ENCODE assay signal across 9 mouse cellular contexts in the genomic region with DNA sequence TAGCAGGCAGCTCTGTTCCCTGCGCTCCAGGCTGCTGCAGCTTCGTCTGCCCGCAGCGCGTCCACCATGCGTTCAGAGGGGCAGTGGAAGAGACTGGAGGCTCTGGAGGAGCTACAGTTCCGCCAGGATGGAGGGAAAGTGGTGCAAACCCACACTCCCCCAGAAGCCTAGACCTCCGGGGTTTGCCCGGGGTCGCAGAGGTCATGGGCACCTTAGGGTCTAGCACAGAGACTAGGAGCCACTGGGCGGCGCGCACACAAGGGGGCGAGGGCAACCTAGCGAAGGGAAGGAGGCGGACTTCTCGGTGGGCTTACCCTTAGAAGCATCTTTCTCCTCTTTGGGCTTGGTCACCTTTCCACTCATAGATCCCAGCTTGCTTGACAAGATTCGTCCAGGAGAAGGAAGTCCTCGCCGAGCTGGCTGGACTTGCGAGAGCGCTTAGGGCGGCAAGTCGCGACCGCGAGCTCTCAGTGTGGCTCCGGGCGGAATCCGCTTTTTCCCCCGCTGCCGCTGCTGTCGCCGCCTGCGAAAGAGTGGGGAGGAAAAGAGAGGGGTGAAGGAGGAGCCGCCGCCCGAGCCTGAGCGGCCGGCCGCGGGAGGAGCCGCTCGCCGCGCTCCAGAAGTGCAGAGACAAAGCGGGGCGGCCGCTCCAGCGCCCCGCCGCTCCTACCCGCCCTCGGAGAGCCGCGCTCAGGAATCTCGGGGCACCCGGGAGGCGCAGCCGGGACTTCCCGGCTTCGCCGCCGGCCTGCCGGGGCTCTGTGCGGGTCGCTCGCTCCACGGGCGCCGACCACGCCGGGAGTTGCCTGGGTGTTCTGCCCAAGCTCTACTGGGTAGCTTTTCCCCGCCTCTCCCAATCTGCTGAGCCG. TPM values are rescaled to one million over a fixed set of nuclear protein-coding genes. Genes with fewer than 3 reads are reported as not detected.
DNase-seq lines count a peak whose midpoint lies in the region; ATAC-seq lines count a peak whose summit lies in the region.
"Had no signal": no experiment of that assay in that cellular context is flagged by ENCODE, and none has a peak within 500 bp of the region (broad histone marks: within the 10 kb centered on the region; RNA-seq: fewer than 3 reads in every experiment).

No protein-coding gene starts in this region.

- H3K4me2 ChIP-seq in embryonic facial prominence, embryonic 15.5 days (replicated peaks) = peak overlapping the region; percentile 63
- H3K4me2 ChIP-seq in midbrain, embryonic 11.5 days = peak overlapping the region; percentile 60

- DNase-seq in gastrocnemius, postnatal 10 days = peak; percentile 39
- no peak for DNase-seq in gastrocnemius, postnatal 36 days
- DNase-seq in adrenal gland, postnatal 36 days = peak; percentile 11 to 39
- DNase-seq in hindbrain, embryonic 10.5 days (ENCODE audit: low spot score) = peak; percentile 58
- DNase-seq in left cerebral cortex, postnatal 25 days (ENCODE audit: low spot score in 2 of 2) = peak; percentile 9 to 30
- DNase-seq in midbrain, embryonic 11.5 days (ENCODE audit: low spot score, missing footprints) = peak; percentile 94
- DNase-seq in spleen, postnatal 10 days (ENCODE audit: low spot score in 2 of 2) = peak; percentile 8 to 18

- no peaks in the 10 kb centered on the region for H3K36me3 ChIP-seq in embryonic facial prominence, embryonic 15.5 days
- no peaks in the 10 kb centered on the region for H3K36me3 ChIP-seq in hindbrain, embryonic 10.5 days
- no peaks in the 10 kb centered on the region for H3K36me3 ChIP-seq in midbrain, embryonic 11.5 days (ENCODE audit: control insufficient read depth, insufficient read depth, low read length)

- no peaks in the 10 kb centered on the region for H3K4me1 ChIP-seq in embryonic facial prominence, embryonic 15.5 days
- 0 out of 2 replicates have a peak, but pooled peaks cover 6% of the 10 kb centered on the region for H3K4me1 ChIP-seq in hindbrain, embryonic 10.5 days (replicated peaks)
- no peaks in the 10 kb centered on the region for H3K4me1 ChIP-seq in midbrain, embryonic 11.5 days (ENCODE audit: control insufficient read depth, insufficient read depth, low read length)

- peak overlapping the region; percentile 21; the same call in 1 of the 2 replicates for H3K9ac ChIP-seq in embryonic facial prominence, embryonic 15.5 days
- H3K9ac ChIP-seq in midbrain, embryonic 11.5 days (ENCODE audit: low read length) = peak overlapping the region; percentile 69

- peak overlapping the region; percentile 68 for H3K27ac ChIP-seq in embryonic facial prominence, embryonic 15.5 days (replicated peaks)
- H3K27ac ChIP-seq in hindbrain, embryonic 10.5 days = peak overlapping the region; percentile 84
- H3K27ac ChIP-seq in midbrain, embryonic 11.5 days (ENCODE audit: low read depth, low read length) = no peak overlapping the region

- peak; percentile 57; the same call in 1 of the 2 replicates for ATAC-seq in embryonic facial prominence, embryonic 15.5 days (ENCODE audit: insufficient number of reproducible peaks, low FRiP score, low TSS enrichment, low read depth)
- ATAC-seq in midbrain, embryonic 11.5 days (ENCODE audit: low FRiP score) = peak; percentile 75

- no peaks in the 10 kb centered on the region for H3K9me3 ChIP-seq in embryonic facial prominence, embryonic 15.5 days (replicated peaks)
- no peaks in the 10 kb centered on the region for H3K9me3 ChIP-seq in hindbrain, embryonic 10.5 days
- H3K9me3 ChIP-seq in midbrain, embryonic 11.5 days (ENCODE audit: control insufficient read depth, low read length) = no peaks in the 10 kb centered on the region

- peak overlapping the region; percentile 51 for H3K4me3 ChIP-seq in embryonic facial prominence, embryonic 15.5 days (replicated peaks)
- peak overlapping the region; percentile 58 for H3K4me3 ChIP-seq in hindbrain, embryonic 10.5 days
- H3K4me3 ChIP-seq in midbrain, embryonic 11.5 days (ENCODE audit: low read depth, low read length) = peak overlapping the region; percentile 43

- WGBS in embryonic facial prominence, embryonic 15.5 days = 19% methylated on average over 52 of the region's 75 CpGs
- WGBS in hindbrain, embryonic 10.5 days = 18% methylated on average over 70 of the region's 75 CpGs
- 15% methylated on average over 69 of the region's 75 CpGs for WGBS in midbrain, embryonic 11.5 days

- H3K27me3 ChIP-seq in embryonic facial prominence, embryonic 15.5 days = peaks cover 9% of the 10 kb centered on the region; the same call in 1 of the 2 replicates
- peaks cover 40% of the 10 kb centered on the region for H3K27me3 ChIP-seq in hindbrain, embryonic 10.5 days (ENCODE audit: insufficient read depth, poor library complexity, severe bottlenecking)
- no peaks in the 10 kb centered on the region for H3K27me3 ChIP-seq in midbrain, embryonic 11.5 days (ENCODE audit: control insufficient read depth, insufficient read depth, low read length)

- intact Hi-C loops in gastrocnemius, postnatal 36 days (cut with DNase I) = no loop called here
- intact Hi-C loops in left cerebral cortex, postnatal 25 days (cut with DNase I) = loop anchor here (5.0 kb wide), 2 partner anchors 385 to 835 kb away; no protein-coding TSS in a partner anchor

RNA-seq across cellular contexts. Expression of a gene that starts 0.8 kb away (rescaled TPM):
- 10 to 100 TPM; 48.6 to 53.8 TPM for total RNA-seq in gastrocnemius, postnatal 10 days (2021)
- total RNA-seq in gastrocnemius, postnatal 36 days (2021) = 10 to 100 TPM; 46.3 TPM
- under 1 TPM; 0.30 to 0.63 TPM for total RNA-seq in adrenal gland, postnatal 36 days (2021)
- 17.4 and 18.3 TPM in 2 replicates for polyA plus RNA-seq in embryonic facial prominence, embryonic 15.5 days (2015; fragmentation: Nextera tagmentation; extraction: Ambion mirVana)
- polyA plus RNA-seq in hindbrain, embryonic 10.5 days (2016; fragmentation: Nextera tagmentation; extraction: Ambion mirVana) = 26.9 and 47.1 TPM in 2 replicates
- total RNA-seq in left cerebral cortex, postnatal 25 days (2021) = 100 to 1,000 TPM; 163 to 167 TPM
- 29.8 and 30.0 TPM in 2 replicates for polyA plus RNA-seq in midbrain, embryonic 11.5 days (2014; fragmentation: Nextera tagmentation; extraction: Ambion mirVana)
- polyA plus RNA-seq: C2C12 had no signal

Comparison
In these comparisons a context has a peak if more than half of its experiments do, and no peak if none do; other contexts are left out.
1. DNase-seq: peak in gastrocnemius, postnatal 10 days (single experiment), adrenal gland, postnatal 36 days (2 of 2), hindbrain, embryonic 10.5 days (single experiment), left cerebral cortex, postnatal 25 days (2 of 2), midbrain, embryonic 11.5 days (single experiment) and spleen, postnatal 10 days (2 of 2); none in gastrocnemius, postnatal 36 days (0 of 2).
2. RNA of a gene that starts 0.8 kb away (total RNA-seq): 163 to 167 TPM in left cerebral cortex, postnatal 25 days, 48.6 to 53.8 TPM in gastrocnemius, postnatal 10 days and 46.3 TPM in gastrocnemius, postnatal 36 days; 0.30 to 0.63 TPM in adrenal gland, postnatal 36 days; every median in the first group is over 10 times any median in the second.
3. Peak in every context shown above with its lines, with median percentiles within 50 percentile points of each other: H3K4me3 ChIP-seq.